Mouse (Mus musculus): ENCODE results near the gene Gm11099. TPM values are rescaled to one million over a fixed set of nuclear protein-coding genes. Genes with fewer than 3 reads are reported as not detected.

Gm11099 gene
- polyA plus RNA-seq (2012; rRNA removed) = not detected in 2 replicates

GRCm38 (mm10) chr2:58859134-58859533, at the start of gene Gm11099:
Gm11099 (plus strand) TSS chr2:58859434.

Data from liver, embryonic 14 days (tissue).